Mouse (Mus musculus): ENCODE data around the gene Ttc21a. TPM values are rescaled to one million over a fixed set of nuclear protein-coding genes. Genes with fewer than 3 reads are reported as not detected.
A peak's percentile ranks its signal among the peaks of the same experiment; 100 is the strongest.

Ttc21a gene
- polyA plus RNA-seq, 1 experiment from 2014 or later, result 0.42 TPM

DNA sequence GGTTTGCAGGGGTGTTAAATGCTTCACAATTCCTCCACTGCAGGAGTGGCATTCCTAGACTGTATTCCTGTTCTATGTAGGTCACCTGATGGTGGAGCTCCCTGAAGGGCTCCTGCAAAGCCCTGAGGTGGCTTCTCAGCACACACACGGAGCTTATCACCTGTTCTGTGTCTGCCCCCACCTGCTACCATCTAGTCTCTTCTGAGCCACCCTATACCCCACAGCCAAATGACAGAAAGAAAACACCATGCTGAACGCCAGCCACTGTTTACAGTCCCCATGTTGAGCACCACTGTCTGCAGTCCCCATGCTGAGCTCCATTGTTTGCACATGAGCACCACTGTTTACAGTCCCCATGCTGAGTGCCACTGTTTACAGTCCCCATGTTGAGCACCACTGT, 42.3 kb downstream of the Ttc21a start:
- WGBS, result 59% methylated on average over 2 of the region's 2 CpGs
- H3K27ac ChIP-seq, result peak overlapping the region; percentile 66
- peaks cover 83% of the 10 kb centered on the region for H3K4me1 ChIP-seq
- no peaks in the 10 kb centered on the region for H3K9me3 ChIP-seq
- H3K4me3 ChIP-seq, result no peak overlapping the region
- H3K36me3 ChIP-seq (replicated peaks), result peaks cover 13% of the 10 kb centered on the region
- DNase-seq (ENCODE audit: extremely low spot score, low spot score), result no peak
- peaks cover 9% of the 10 kb centered on the region; the same call in 1 of the 2 replicates for H3K27me3 ChIP-seq (ENCODE audit: poor library complexity, severe bottlenecking)

DNA sequence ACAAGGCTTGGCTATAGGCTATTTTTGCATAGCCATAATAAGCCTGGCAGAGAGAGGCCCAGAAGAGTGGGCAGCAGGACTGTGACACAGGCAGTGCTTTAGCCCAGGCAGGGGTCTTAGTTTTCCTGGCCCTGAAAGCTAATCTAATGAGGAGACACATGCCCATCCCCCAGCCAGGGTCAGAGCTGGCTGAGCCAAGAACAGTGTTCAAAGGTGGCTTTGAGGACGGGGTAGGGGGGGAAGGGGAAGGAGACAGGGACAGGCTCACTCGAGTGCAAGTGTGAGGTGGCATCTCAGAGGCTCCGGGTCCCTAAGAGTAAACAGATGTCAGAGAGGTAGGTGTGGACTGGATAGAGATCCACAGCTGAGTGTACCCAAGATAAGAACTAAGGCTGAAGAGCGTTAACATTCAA, 43.4 kb downstream of the Ttc21a start:
- peak; percentile 37 for DNase-seq (ENCODE audit: extremely low spot score, low spot score)
- Histone ChIP-seq H3K4me3 (peak overlapping the region; percentile 74), H3K27ac (peak overlapping the region; percentile 87), H3K27me3 (ENCODE audit: poor library complexity, severe bottlenecking) (peaks cover 14% of the 10 kb centered on the region; the same call in 1 of the 2 replicates), H3K9me3 (no peaks in the 10 kb centered on the region), H3K36me3 (replicated peaks) (peaks cover 7% of the 10 kb centered on the region), H3K4me1 (peaks cover 87% of the 10 kb centered on the region)
- WGBS, result 5% methylated on average over 4 of the region's 4 CpGs

DNA sequence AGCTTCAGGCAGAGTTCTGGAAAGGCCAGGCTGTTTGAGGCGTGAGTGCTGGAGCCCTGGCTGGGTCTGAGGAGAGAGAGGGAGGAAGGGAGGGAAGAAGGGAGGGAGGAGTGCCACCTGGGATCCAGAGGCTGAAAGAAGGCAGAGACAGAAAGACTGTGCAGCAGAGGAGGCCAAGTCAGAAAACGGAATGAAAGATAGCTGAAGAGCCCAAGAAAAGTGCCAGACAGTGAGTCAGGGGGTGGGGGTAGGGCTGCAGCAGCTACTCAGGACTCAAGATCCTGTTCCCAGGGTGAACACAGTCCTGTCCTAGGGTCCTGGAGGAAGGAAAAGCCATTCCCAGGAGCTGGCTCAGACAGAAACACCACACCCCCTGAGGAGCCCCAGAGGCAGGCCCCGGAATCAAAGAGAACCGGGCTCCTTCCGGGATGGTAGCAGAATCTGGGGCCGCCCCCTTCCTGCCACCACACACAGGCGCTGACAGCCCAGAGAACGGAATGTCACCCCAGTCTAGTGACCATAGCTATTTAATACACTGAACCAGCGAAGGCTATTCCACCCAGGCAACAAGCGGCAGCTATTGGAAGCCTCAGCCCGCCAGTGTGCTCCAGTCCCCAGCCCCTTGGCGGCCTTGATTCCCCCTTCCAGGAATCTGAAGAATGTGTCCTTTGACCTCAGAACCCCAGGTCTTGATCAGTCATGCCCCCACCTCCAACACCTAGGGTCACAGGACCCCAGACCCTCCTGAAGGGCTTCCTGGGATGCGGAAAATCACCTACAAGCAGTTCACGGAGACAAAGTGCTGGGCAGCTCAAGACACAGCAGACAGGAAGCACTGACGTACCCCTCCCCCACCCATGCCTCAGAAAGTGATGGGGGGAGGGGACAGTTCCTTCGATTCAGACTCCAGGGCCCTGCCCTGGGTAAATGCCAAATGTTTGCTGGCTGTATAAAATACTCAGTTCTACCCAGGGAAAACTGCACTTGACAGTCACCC, 44.1 kb downstream of the Ttc21a start:
- Histone ChIP-seq H3K36me3 (replicated peaks) (peaks cover 5% of the 10 kb centered on the region), H3K4me3 (peak overlapping the region; percentile 74), H3K27ac (peak overlapping the region; percentile 87), H3K9me3 (no peaks in the 10 kb centered on the region), H3K27me3 (ENCODE audit: poor library complexity, severe bottlenecking) (peaks cover 20% of the 10 kb centered on the region; the same call in 1 of the 2 replicates), H3K4me1 (peaks cover 87% of the 10 kb centered on the region)
- under 1% methylated on average over 16 of the region's 16 CpGs for WGBS
- DNase-seq (ENCODE audit: extremely low spot score, low spot score), result peak; percentile 73

DNA sequence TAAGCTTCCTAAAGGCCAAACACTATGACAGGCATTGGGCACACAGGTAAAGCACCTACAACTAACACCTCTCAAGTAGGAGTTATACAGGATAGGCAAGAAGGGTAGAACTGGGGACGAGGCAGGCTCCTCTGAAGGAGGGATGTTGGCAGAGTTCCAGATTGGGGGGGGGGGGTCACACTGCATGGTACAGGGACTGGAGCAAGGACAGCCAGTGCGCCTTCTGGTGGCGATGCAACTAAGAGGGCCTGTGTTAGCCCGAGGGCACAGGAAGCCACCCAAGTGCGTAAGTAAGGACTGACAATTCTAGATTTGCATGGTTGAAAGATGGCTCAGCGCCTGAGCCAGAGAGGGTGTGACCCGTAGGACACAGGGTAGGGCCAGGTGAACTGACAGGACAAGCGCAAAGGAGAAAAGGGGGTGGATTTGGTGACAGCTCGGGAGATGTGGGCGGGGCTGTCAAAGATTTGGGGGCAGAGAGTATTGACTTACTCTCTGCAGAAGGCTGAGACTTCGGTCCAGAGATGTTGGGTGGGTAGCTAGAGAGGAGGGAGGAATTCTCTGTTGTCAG, 44.9 kb downstream of the Ttc21a start:
- Histone ChIP-seq H3K27me3 (ENCODE audit: poor library complexity, severe bottlenecking) (peaks cover 20% of the 10 kb centered on the region; the same call in 1 of the 2 replicates), H3K9me3 (no peaks in the 10 kb centered on the region), H3K36me3 (replicated peaks) (no peaks in the 10 kb centered on the region), H3K4me1 (peaks cover 78% of the 10 kb centered on the region), H3K4me3 (peak overlapping the region; percentile 74), H3K27ac (peak overlapping the region; percentile 87)
- DNase-seq (ENCODE audit: extremely low spot score, low spot score), result peak; percentile 57
- under 1% methylated on average over 11 of the region's 11 CpGs for WGBS

DNA sequence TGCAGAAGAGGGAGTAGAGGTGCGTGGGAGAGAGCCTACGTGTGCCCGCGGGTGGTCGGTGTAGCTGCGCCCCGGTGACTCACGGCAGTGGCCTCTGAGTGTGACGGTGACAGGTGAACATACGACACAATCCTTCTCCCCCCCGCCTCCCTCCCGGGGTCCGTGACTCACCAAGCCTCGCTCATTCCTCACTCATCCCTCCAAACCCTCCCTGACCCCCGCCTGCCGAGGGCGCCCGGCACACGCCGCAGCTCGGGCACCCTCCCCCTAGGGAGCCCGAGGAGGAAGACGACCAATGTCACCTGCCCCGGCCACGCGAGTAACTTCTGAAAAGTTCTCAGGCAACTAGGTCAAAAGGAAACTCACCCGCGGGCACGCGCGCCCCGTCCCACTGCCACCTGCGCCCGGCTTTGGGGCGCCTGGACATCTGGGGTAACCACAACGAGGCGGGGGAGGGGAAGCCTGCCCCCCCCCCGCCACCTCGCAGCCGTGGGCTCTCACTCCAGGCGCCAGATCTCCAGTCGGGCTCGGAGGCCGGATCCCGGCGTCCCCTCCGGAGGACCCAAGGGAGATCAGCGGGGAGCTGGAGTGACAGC, 45.6 kb downstream of the Ttc21a start:
- Histone ChIP-seq H3K27me3 (ENCODE audit: poor library complexity, severe bottlenecking) (peaks cover 20% of the 10 kb centered on the region; the same call in 1 of the 2 replicates), H3K27ac (peak overlapping the region; percentile 86), H3K9me3 (no peaks in the 10 kb centered on the region), H3K4me3 (peak overlapping the region; percentile 74), H3K4me1 (peaks cover 71% of the 10 kb centered on the region), H3K36me3 (replicated peaks) (no peaks in the 10 kb centered on the region)
- DNase-seq (ENCODE audit: extremely low spot score, low spot score), result no peak
- WGBS, result under 1% methylated on average over 48 of the region's 48 CpGs

DNA sequence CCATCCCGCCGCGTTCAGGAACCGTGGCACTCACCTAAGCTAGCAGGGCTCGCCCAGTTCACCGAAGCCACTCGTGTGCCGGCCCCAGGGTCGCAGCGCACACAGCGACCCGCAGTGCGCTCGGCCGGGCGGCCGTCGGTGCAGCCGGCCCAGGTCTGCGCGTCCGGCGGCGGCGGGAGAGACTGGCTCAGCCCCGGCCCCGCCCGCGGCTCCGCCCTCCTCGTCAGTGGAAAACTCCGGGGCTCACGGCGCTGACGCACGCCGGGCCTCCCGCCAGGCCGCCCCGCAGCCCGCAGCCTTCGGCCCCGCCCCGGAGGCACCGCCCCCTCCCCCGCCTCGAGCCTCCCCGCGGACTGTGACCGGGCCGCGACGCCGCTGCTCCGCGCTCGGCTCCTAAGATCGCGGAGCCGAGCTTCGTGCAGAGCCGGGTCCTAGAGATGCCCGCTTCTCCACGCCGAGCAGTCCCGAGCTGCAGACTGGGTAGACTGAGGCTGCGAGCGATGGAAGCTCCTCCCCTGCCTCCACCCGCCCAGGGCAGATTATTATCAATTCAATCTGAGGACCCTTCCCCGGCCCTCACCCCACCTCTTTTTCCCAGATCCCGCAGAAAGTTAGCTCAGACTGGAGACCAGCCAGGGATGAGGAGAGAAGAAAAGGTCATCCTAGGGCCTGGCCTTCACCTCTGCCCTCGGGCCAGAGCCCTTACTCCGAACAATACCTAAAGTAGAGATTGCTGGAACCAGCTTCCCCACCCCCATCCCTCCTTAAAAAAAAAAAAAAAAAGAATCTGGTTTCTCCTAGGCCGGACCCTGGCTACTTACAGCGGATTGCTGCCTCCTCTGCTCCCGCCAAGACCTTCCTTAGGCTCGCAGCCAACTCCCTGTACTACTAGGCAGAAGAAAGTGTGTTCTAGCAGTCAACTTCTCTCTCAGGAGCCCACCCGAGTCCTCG, 46.5 kb downstream of the Ttc21a start:
- Histone ChIP-seq H3K27ac (peak overlapping the region; percentile 86), H3K36me3 (replicated peaks) (no peaks in the 10 kb centered on the region), H3K27me3 (ENCODE audit: poor library complexity, severe bottlenecking) (peaks cover 20% of the 10 kb centered on the region; the same call in 1 of the 2 replicates), H3K9me3 (no peaks in the 10 kb centered on the region), H3K4me1 (peaks cover 63% of the 10 kb centered on the region), H3K4me3 (peak overlapping the region; percentile 74)
- WGBS, result under 1% methylated on average over 79 of the region's 79 CpGs
- DNase-seq (ENCODE audit: extremely low spot score, low spot score), result peak; percentile 76

DNA sequence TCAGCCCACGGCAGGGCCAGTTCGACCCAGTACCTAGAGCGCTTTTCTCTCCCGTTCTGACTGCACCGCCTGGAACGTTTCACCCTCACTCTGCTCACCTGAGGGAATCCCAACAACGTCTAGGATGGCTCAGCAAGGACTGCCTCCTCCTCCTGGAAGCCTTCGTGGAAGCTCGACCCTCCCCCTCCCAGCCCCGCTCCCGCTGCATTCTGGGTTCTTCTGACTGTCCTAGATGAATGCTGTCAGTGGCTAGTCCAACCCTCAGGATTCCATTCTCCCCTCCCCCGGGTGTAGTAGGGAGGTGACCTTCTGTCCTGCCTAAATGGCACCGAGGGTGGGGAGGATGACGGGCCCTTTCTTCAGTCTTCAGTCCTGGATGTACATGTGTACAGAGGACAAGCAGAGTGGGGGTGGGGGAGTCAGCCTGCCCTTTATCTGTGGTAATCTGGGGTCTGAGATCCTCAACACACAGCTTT, 47.2 kb downstream of the Ttc21a start, which contains the start of gene Csrnp1:
Csrnp1 (minus strand) TSS at position 123 of the 476 bp plus-strand sequence.
- Histone ChIP-seq H3K36me3 (replicated peaks) (no peaks in the 10 kb centered on the region), H3K9me3 (no peaks in the 10 kb centered on the region), H3K4me1 (peaks cover 56% of the 10 kb centered on the region), H3K27me3 (ENCODE audit: poor library complexity, severe bottlenecking) (peaks cover 20% of the 10 kb centered on the region; the same call in 1 of the 2 replicates), H3K27ac (peak within 1 kb of the TSS; percentile 86), H3K4me3 (peak within 1 kb of the TSS; percentile 74)
- WGBS, result 5% methylated on average over 14 of the region's 14 CpGs
- peak; percentile 39 for DNase-seq (ENCODE audit: extremely low spot score, low spot score)

DNA sequence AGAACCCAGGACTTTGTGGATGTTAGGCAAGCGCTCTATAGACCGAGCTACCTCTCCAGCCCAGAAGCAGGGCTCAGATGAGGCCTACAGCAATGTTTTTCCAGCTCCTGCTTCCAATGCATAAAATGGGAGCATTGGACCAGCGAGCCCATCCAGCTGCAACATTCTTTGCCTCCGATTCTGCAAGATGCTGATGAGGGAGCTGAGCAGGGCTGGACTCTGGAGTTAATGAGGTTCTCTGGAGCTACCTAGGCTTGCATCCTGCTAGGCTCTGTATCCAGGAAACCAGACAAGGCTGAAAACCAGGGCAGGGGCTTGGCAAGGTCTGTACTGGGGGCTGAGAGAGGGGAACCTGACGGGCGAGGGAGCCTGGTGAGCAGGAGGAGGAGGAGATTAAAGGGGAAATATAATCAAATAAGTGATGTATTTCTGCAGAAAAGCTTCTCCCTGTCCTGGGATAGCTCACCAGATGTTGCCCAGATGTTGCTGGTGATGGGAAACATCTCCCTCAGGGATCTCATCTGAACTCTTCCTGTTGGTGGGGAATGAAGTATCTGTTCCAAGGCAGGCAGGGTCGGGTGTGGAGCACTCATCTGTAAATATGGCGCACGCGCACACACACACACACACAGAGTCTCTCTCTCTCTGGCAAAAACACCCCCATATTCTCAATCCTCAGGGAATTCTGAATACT, 48.6 kb downstream of the Ttc21a start:
- no peaks in the 10 kb centered on the region for H3K36me3 ChIP-seq (replicated peaks)
- H3K9me3 ChIP-seq, result no peaks in the 10 kb centered on the region
- no peak overlapping the region for H3K4me3 ChIP-seq
- peaks cover 20% of the 10 kb centered on the region; the same call in 1 of the 2 replicates for H3K27me3 ChIP-seq (ENCODE audit: poor library complexity, severe bottlenecking)
- WGBS, result 89% methylated on average over 10 of the region's 10 CpGs
- no peak for DNase-seq (ENCODE audit: extremely low spot score, low spot score)
- H3K27ac ChIP-seq, result no peak overlapping the region
- peaks cover 41% of the 10 kb centered on the region for H3K4me1 ChIP-seq

DNA sequence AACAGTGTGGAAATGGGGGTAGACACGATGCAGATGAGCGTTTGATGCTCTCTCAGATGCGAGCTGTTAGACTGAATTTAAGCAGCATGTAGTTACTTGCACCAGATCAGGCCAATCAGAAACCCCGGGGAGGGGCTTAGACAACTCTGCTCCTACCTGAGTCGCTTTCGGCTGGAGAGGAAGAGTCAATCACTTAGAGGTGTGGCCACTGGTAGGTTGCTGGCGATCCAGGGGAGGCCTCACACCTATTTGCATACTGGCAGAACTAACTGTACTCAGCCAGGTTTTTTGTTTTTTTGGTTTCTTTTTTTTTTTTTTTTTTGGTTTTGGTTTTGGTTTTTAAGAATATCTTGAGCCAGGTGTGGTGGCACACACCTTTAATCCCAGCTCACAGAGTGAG, 50.9 kb downstream of the Ttc21a start:
- Histone ChIP-seq H3K4me1 (peaks cover 26% of the 10 kb centered on the region), H3K27me3 (ENCODE audit: poor library complexity, severe bottlenecking) (peaks cover 24% of the 10 kb centered on the region; the same call in 1 of the 2 replicates), H3K9me3 (no peaks in the 10 kb centered on the region), H3K27ac (no peak overlapping the region), H3K36me3 (replicated peaks) (no peaks in the 10 kb centered on the region), H3K4me3 (no peak overlapping the region)
- DNase-seq (ENCODE audit: extremely low spot score, low spot score), result no peak
- WGBS, result 48% methylated on average over 7 of the region's 7 CpGs

DNA sequence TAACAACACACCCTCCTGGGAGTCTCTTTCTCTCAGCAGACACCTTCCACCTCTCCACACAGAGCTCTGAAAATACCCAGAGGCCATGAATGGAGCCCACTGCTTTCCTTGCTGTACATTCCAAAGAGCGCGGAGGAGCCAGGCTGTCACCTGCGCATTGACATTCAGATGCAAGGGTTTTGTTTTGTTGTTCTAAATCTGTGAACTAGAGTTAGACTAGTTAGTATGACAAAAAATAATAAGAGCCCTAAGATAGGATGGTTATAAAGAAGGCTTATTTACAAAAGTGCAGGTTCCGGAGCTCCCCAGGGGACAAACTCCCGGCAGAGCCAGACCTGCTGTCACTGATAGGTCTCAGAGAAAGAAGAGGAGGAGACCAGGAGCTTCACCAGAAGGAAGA, 53.9 kb downstream of the Ttc21a start:
- H3K9me3 ChIP-seq, result no peaks in the 10 kb centered on the region
- H3K4me1 ChIP-seq, result peaks cover 8% of the 10 kb centered on the region
- DNase-seq (ENCODE audit: extremely low spot score, low spot score), result no peak
- 0 out of 2 replicates have a peak, but pooled peaks cover 8% of the 10 kb centered on the region for H3K27me3 ChIP-seq (ENCODE audit: poor library complexity, severe bottlenecking)
- H3K36me3 ChIP-seq (replicated peaks), result no peaks in the 10 kb centered on the region
- 8% methylated on average over 5 of the region's 5 CpGs for WGBS
- H3K27ac ChIP-seq, result no peak overlapping the region
- no peak overlapping the region for H3K4me3 ChIP-seq
